Mouse (Mus musculus) bone marrow, adult 2 months (tissue): ENCODE measurements around the gene Dennd1a. TPM values are rescaled to one million over a fixed set of nuclear protein-coding genes. Genes with fewer than 3 reads are reported as not detected.

ENCODE experiments used
- H3K27ac ChIP-seq: fragments of 200-500 bp; 2 replicates; pipeline ENCODE4 v1.5.1; 2012; ENCODE audit warnings: low read depth, mild to moderate bottlenecking, control low read depth, inconsistent platforms, low read length; ENCODE audit not compliant: control insufficient read depth, poor library complexity, insufficient read depth
- H3K4me1 ChIP-seq: fragments of 200-500 bp; 2 replicates; pipeline ENCODE4 v1.6.1; 2011; ENCODE audit warnings: low read length; ENCODE audit not compliant: control insufficient read depth, insufficient read depth
- H3K4me3 ChIP-seq: fragments of 200-500 bp; replicated peaks from 2 replicates; pipeline ENCODE3; 2011; ENCODE audit warnings: mild to moderate bottlenecking, low read depth, low read length, control low read depth; ENCODE audit not compliant: control insufficient read depth
- CTCF ChIP-seq: fragments of 200-500 bp; IDR thresholded peaks from 2 replicates; pipeline ENCODE4 v1.5.1; 2011; ENCODE audit warnings: low read length, control low read depth; ENCODE audit not compliant: control insufficient read depth, insufficient read depth
- POLR2A ChIP-seq: fragments of 200-500 bp; IDR thresholded peaks from 2 replicates; pipeline ENCODE4 v1.6.1; 2011; ENCODE audit warnings: low read depth, mild to moderate bottlenecking, control low read depth, low read length, borderline replicate concordance; ENCODE audit not compliant: control insufficient read depth
- WGBS: fragments of 180-500 bp; shearing (Covaris S2); methylation state at CpG from one replicate; pipeline ENCODE4 v1.1.7; 2018; 5-methylcytosine and 5-hydroxymethylcytosine counted together
- polyA plus RNA-seq: library from polyadenylated mRNA; stranded (reverse); fragments of >200 nt; gene quantifications from 2 replicates; pipeline ENCODE4 v1.2.4, GENCODE M21; 2011; ENCODE audit warnings: low replicate concordance; ENCODE audit not compliant: missing spikeins, insufficient read depth, insufficient read length

Dennd1a gene
- polyA plus RNA-seq, 1 experiment, result 22.9 TPM

GRCm38 (mm10) chr2:37883214-37883613 is 404.0 kb downstream of the Dennd1a start:
- Histone ChIP-seq H3K4me3 (no peak overlapping the region), H3K27ac (no peak overlapping the region), H3K4me1 (no peaks in the 10 kb centered on the region)
- no peak for TF ChIP-seq POLR2A
- TF ChIP-seq CTCF, result no peak
- 87% methylated on average over 3 of the region's 3 CpGs for WGBS

- WGBS, result 67% methylated on average over 5 of the region's 5 CpGs
- TF ChIP-seq CTCF, result no peak
- TF ChIP-seq POLR2A, result no peak
- no peak overlapping the region for H3K4me3 ChIP-seq
Observed at GRCm38 (mm10) chr2:37881262-37881913, 405.8 kb downstream of the Dennd1a start.

GRCm38 (mm10) chr2:37879697-37880096 is 407.5 kb downstream of the Dennd1a start:
- H3K27ac ChIP-seq, result no peak overlapping the region
- H3K4me1 ChIP-seq, result no peaks in the 10 kb centered on the region
- no peak for TF ChIP-seq POLR2A
- no peak for TF ChIP-seq CTCF
- H3K4me3 ChIP-seq, result no peak overlapping the region
- WGBS, result 77% methylated on average over 4 of the region's 4 CpGs

More at GRCm38 (mm10) chr2:37881262-37881913, 405.8 kb downstream of the Dennd1a start:
- H3K27ac ChIP-seq, result no peak overlapping the region
- H3K4me1 ChIP-seq, result no peaks in the 10 kb centered on the region

DNA sequence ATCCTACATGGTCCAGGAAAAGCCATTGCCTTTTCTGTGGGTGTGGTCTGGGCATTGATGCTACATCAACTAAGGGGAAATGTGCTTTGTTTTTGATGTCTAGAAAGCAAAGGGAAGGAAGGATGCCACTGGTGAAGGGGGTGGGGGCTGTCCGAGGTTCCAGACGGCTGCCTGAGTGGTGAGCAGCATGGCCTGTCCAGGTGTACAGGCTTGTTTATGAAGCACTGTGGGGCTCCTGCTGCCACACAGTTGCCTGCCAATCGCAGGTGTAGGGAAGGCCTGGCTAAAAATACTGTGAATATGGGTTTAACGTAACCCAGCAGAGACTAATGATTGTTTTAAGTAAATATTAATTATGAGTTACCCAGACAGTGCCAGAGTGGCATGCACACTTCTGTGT is 414.4 kb downstream of the Dennd1a start:
- TF ChIP-seq POLR2A (no peak), CTCF (no peak)
- no peak overlapping the region for H3K4me3 ChIP-seq
- WGBS, result 74% methylated on average over 4 of the region's 4 CpGs
- no peak overlapping the region for H3K27ac ChIP-seq
- no peaks in the 10 kb centered on the region for H3K4me1 ChIP-seq

DNA sequence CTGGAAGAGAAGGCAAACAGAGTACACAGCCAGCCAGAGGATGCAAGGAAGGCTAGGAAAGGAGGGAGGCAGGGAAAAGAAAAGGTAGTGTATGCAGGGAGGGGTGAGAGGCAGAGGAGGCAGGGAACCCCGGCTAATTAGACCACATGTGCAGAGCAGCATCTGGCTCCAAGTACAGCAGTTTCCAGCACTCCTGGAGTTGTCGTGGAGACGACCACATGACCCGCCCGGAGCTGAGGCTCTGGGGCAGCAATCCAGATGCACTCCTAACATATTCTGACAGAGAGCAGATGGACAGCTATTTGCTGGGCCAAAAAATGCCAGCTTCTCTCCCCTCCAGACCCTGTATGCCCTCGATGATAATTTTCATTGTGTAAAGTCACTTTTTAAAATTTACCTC is 417.6 kb downstream of the Dennd1a start:
- no peak overlapping the region for H3K4me3 ChIP-seq
- 86% methylated on average over 6 of the region's 6 CpGs for WGBS
- TF ChIP-seq CTCF (no peak), POLR2A (no peak)
- no peak overlapping the region for H3K27ac ChIP-seq
- H3K4me1 ChIP-seq, result no peaks in the 10 kb centered on the region

DNA sequence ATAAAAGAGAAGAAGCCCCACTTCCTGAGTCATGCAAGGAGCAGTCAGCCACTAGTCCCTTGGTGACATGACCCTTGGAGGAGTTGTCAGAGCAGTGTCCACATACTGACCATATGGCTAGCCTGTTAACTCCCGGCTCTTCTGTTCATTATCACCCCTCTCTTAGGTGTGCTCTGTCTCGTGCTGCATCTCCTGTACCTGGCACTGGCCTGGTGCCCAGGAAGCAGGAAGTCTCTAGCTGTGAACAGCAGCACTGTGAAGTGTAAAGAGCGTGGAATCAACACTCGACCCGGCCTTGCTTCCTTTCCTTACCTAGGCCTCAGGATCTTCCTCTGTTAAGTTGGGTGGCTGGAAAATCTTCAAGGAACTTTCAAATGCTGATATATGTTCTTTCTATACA is 419.8 kb downstream of the Dennd1a start:
- H3K4me3 ChIP-seq, result no peak overlapping the region
- no peak for TF ChIP-seq CTCF
- TF ChIP-seq POLR2A, result no peak
- no peaks in the 10 kb centered on the region for H3K4me1 ChIP-seq
- 73% methylated on average over 5 of the region's 5 CpGs for WGBS
- no peak overlapping the region for H3K27ac ChIP-seq

GRCm38 (mm10) chr2:37857472-37857871 is 429.7 kb downstream of the Dennd1a start:
- no peak overlapping the region for H3K4me3 ChIP-seq
- TF ChIP-seq CTCF (no peak), POLR2A (no peak)
- no peaks in the 10 kb centered on the region for H3K4me1 ChIP-seq
- 83% methylated on average over 1 of the region's 1 CpGs for WGBS
- no peak overlapping the region for H3K27ac ChIP-seq

DNA sequence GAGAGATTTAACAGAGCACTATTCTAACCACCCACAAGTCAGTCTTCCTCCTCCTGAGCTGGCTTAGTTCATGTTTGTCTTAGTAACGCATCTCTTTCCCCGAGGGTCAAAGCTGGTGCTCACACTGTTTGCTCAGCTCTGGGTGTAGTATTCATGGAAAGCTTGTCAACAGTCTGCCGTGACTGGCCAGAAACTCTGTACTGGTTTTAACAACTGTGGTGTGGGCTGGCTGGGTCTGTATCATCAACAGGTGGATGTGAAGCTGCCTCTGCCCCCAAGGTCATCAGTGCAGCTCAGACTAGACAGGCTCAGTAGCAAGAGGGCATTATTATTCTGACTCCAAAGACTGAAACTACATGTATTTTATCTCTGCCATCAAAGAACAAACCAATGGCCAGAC is 430.2 kb downstream of the Dennd1a start:
- H3K27ac ChIP-seq, result no peak overlapping the region
- H3K4me3 ChIP-seq, result no peak overlapping the region
- TF ChIP-seq POLR2A, result no peak
- TF ChIP-seq CTCF, result no peak
- no peaks in the 10 kb centered on the region for H3K4me1 ChIP-seq
- 80% methylated on average over 3 of the region's 3 CpGs for WGBS

DNA sequence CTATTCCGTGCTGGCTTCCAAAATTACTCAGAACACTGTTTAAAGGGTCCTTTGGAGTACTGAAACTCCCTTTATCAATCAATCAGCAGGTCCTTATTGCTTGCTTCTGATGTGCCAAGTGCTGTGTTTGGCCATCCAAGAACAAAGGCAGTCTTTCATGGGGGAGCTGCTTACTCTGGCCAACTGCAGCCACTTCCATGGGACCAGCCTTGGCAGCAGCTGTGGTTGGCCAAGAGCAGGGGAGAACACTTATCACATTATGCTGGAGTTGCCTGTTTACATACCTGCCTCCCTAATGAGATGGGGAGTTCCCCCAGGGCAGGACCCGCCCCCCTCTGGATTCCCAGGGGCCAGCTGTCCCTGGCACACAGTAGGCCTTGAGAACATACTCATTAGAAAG is 432.0 kb downstream of the Dennd1a start:
- no peak for TF ChIP-seq POLR2A
- no peak for TF ChIP-seq CTCF
- Histone ChIP-seq H3K4me1 (no peaks in the 10 kb centered on the region), H3K27ac (no peak overlapping the region), H3K4me3 (no peak overlapping the region)
- 81% methylated on average over 2 of the region's 2 CpGs for WGBS
